Mouse (Mus musculus): ENCODE data around the gene Ank3. TPM values are rescaled to one million over a fixed set of nuclear protein-coding genes. Genes with fewer than 3 reads are reported as not detected.

The Ank3 gene
- polyA plus RNA-seq, 1 experiment from 2014 or later, result 13.4 TPM

DNA sequence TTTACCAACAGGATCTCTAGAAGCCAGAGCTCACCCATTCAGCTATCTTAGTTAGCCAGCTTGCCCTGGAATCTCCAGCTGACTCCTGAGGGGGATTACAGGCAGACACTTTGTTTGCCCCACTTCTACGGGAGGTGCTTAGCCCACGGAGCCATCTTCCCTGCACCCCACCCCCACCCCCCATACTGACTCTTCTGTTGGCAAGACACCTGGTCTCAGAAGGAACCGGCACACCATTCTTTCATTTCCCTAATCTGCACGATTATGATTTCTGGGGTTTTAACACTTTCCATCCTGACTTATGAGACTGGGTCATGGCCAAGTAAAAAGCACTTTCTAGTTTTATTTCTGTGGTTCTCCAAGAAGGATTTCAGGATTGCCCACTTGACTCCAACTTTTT, 268.9 kb downstream of the Ank3 start:
- DNase-seq (ENCODE audit: low spot score) (no peak), ATAC-seq (replicated peaks; ENCODE audit: low FRiP score) (no peak)
- Histone ChIP-seq H3K4me2 (no peak overlapping the region), H3K9ac (ENCODE audit: low read depth, low read length) (no peak overlapping the region), H3K27ac (ENCODE audit: low read depth, low read length) (no peak overlapping the region), H3K36me3 (ENCODE audit: control insufficient read depth, insufficient read depth, low read length) (no peaks in the 10 kb centered on the region), H3K9me3 (ENCODE audit: control insufficient read depth, low read length) (no peaks in the 10 kb centered on the region), H3K4me3 (ENCODE audit: low read depth, low read length) (no peak overlapping the region), H3K27me3 (replicated peaks; ENCODE audit: control insufficient read depth, insufficient read depth, low read length) (no peaks in the 10 kb centered on the region), H3K4me1 (replicated peaks; ENCODE audit: control insufficient read depth, insufficient read depth, low read length) (no peaks in the 10 kb centered on the region)
- 77% methylated on average over 4 of the region's 4 CpGs for WGBS

DNA sequence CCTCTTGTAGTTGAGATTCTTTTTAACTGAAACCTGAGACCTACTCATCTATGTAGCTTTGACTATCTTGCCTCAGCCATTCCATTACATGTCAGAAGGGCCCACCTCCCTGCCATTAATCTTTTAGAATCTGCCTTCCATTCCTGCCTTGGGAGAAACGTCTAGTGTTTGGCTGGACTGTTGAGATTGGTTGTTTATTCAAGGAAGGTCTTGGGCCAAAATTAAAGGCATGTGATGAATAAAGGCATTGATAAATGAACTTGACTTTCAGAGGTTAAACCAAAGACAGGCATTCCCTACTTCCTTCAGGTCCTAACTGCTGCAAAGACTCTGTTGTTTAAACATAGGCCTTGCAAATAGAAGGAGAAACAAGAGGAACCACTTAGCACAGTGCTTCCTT, 271.9 kb downstream of the Ank3 start:
- no peak overlapping the region for H3K27ac ChIP-seq (ENCODE audit: low read depth, low read length)
- no peak overlapping the region for H3K4me2 ChIP-seq
- no peak overlapping the region for H3K9ac ChIP-seq (ENCODE audit: low read depth, low read length)
- no peak overlapping the region for H3K4me3 ChIP-seq (ENCODE audit: low read depth, low read length)
- no peaks in the 10 kb centered on the region for H3K36me3 ChIP-seq (ENCODE audit: control insufficient read depth, insufficient read depth, low read length)
- no peaks in the 10 kb centered on the region for H3K9me3 ChIP-seq (ENCODE audit: control insufficient read depth, low read length)
- DNase-seq (ENCODE audit: low spot score), result no peak
- no peaks in the 10 kb centered on the region for H3K27me3 ChIP-seq (replicated peaks; ENCODE audit: control insufficient read depth, insufficient read depth, low read length)
- no peaks in the 10 kb centered on the region for H3K4me1 ChIP-seq (replicated peaks; ENCODE audit: control insufficient read depth, insufficient read depth, low read length)
- no peak for ATAC-seq (replicated peaks; ENCODE audit: low FRiP score)
- 14% methylated on average over 1 of the region's 1 CpGs for WGBS

DNA sequence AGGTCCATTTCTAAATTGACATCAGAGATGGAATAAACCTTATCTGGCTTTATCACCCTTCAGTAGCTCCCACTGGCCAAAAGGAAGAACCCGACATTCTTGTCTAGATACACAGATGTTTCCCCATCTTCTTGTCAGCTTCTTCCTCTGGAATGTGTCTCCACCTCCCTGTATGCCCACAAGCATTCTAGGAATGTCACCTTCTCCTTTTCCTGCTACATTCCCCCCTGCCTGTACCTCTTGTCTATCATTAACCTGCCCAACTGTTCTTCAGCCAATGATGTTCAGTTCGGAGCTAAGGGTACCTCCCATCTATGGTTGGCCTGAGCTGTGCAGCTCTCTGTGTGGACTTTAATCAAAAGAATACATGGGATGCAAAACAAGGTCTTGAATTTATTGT, 272.4 kb downstream of the Ank3 start:
- 42% methylated on average over 2 of the region's 2 CpGs for WGBS
- ATAC-seq (replicated peaks; ENCODE audit: low FRiP score), result no peak
- no peak overlapping the region for H3K9ac ChIP-seq (ENCODE audit: low read depth, low read length)

DNA sequence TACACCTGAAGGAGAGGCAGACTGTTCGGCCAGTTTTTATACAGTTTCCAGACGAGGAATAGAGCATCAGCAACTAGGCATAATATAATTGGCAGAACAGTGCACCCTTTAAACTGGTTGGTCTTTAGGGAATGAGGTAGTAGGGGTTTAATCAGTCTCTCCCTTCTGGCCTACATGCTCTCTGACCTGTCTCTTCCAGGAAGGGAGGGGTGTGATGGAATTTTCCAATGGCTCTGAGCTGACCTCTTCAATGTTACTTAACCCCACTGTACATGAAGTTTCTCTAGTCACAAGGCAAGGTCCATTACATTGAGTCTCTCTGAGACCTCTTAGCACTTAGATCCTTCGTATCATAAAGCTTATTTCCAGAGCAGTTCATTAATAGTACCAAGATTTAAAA, 272.9 kb downstream of the Ank3 start:
- 76% methylated on average over 3 of the region's 3 CpGs for whole genome bisulfite sequencing
- no peak overlapping the region for H3K27ac ChIP-seq (ENCODE audit: low read depth, low read length)
- no peak for ATAC-seq (replicated peaks; ENCODE audit: low FRiP score)
- no peak for DNase-seq (ENCODE audit: low spot score)
- H3K27me3 ChIP-seq (replicated peaks; ENCODE audit: control insufficient read depth, insufficient read depth, low read length), result no peaks in the 10 kb centered on the region
- no peaks in the 10 kb centered on the region for H3K4me1 ChIP-seq (replicated peaks; ENCODE audit: control insufficient read depth, insufficient read depth, low read length)
- H3K4me2 ChIP-seq, result no peak overlapping the region
- H3K9ac ChIP-seq (ENCODE audit: low read depth, low read length), result no peak overlapping the region
- H3K4me3 ChIP-seq (ENCODE audit: low read depth, low read length), result no peak overlapping the region
- H3K9me3 ChIP-seq (ENCODE audit: control insufficient read depth, low read length), result no peaks in the 10 kb centered on the region
- no peaks in the 10 kb centered on the region for H3K36me3 ChIP-seq (ENCODE audit: control insufficient read depth, insufficient read depth, low read length)

More for the DNA sequence above, 272.4 kb downstream of the Ank3 start:
- Histone ChIP-seq H3K36me3 (ENCODE audit: control insufficient read depth, insufficient read depth, low read length) (no peaks in the 10 kb centered on the region), H3K4me2 (no peak overlapping the region), H3K27ac (ENCODE audit: low read depth, low read length) (no peak overlapping the region), H3K9me3 (ENCODE audit: control insufficient read depth, low read length) (no peaks in the 10 kb centered on the region), H3K4me3 (ENCODE audit: low read depth, low read length) (no peak overlapping the region), H3K27me3 (replicated peaks; ENCODE audit: control insufficient read depth, insufficient read depth, low read length) (no peaks in the 10 kb centered on the region), H3K4me1 (replicated peaks; ENCODE audit: control insufficient read depth, insufficient read depth, low read length) (no peaks in the 10 kb centered on the region)
- no peak for DNase-seq (ENCODE audit: low spot score)

DNA sequence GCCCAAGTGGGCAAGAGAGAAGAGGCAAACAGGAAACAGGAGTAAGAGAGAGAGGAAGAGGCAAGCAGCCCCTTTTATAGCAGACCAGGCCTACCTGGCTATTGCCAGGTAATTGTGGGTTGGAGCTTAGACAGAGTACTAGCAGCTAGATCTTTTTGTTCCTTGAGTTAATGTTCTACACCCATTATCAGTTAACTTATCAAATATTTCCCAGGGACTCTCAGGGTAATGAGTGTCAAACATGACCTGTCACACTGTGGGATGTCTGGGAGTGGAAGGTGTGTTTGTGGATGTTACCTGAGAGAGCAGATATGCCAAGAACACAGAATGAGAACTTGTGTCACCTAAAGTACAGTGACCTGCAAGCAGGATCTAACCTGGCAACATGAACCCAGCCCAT, 274.0 kb downstream of the Ank3 start:
- Histone ChIP-seq H3K27me3 (replicated peaks; ENCODE audit: control insufficient read depth, insufficient read depth, low read length) (no peaks in the 10 kb centered on the region), H3K4me2 (no peak overlapping the region), H3K9me3 (ENCODE audit: control insufficient read depth, low read length) (no peaks in the 10 kb centered on the region), H3K4me3 (ENCODE audit: low read depth, low read length) (no peak overlapping the region), H3K4me1 (replicated peaks; ENCODE audit: control insufficient read depth, insufficient read depth, low read length) (no peaks in the 10 kb centered on the region), H3K9ac (ENCODE audit: low read depth, low read length) (no peak overlapping the region), H3K27ac (ENCODE audit: low read depth, low read length) (no peak overlapping the region), H3K36me3 (ENCODE audit: control insufficient read depth, insufficient read depth, low read length) (no peaks in the 10 kb centered on the region)
- ATAC-seq (replicated peaks; ENCODE audit: low FRiP score) (no peak), DNase-seq (ENCODE audit: low spot score) (no peak)

DNA sequence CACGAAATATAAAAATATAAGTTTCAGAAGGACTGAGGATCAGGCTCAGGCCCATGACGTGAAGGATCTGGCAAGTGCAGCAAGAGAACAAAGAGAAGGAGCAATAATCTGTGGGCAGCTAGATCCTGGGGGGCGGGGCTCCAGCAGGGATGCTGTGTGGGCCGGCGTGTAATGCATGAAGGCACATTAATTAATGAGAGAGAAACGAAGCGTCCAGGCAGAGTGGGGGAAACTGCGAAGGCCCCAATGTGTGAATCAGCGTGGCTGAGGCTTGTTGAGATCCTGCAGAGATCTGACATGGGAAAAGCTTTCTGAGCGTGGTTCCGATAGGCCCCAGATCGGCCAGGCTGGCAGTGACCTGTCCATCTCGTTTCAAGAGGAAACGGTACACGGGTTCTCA, 279.7 kb downstream of the Ank3 start:
- Histone ChIP-seq H3K27me3 (replicated peaks; ENCODE audit: control insufficient read depth, insufficient read depth, low read length) (no peaks in the 10 kb centered on the region), H3K27ac (ENCODE audit: low read depth, low read length) (no peak overlapping the region), H3K9me3 (ENCODE audit: control insufficient read depth, low read length) (no peaks in the 10 kb centered on the region), H3K9ac (ENCODE audit: low read depth, low read length) (no peak overlapping the region), H3K4me2 (no peak overlapping the region), H3K4me3 (ENCODE audit: low read depth, low read length) (no peak overlapping the region), H3K4me1 (replicated peaks; ENCODE audit: control insufficient read depth, insufficient read depth, low read length) (no peaks in the 10 kb centered on the region), H3K36me3 (ENCODE audit: control insufficient read depth, insufficient read depth, low read length) (no peaks in the 10 kb centered on the region; the same call in 1 of the 2 replicates)
- 90% methylated on average over 15 of the region's 15 CpGs for WGBS
- DNase-seq (ENCODE audit: low spot score) (no peak), ATAC-seq (replicated peaks; ENCODE audit: low FRiP score) (no peak)

DNA sequence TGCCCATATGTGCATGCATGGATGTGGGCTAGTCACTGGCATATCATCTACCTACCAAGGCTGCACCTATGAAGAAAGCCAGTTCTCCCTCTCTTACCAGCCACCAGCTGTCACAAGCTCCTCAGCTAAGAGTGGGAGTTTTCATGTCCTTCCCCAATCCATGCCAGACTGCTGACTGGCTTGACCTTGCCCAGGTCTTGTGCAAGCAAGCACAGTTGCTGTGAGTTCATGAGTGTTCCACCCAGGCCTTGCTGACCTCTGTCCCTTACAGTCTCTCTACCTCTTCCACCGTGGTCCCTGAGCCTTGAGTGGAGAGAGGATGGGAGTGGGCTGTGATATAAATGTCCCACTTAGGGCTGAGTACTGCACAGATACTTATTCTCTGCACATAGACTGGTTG, 287.8 kb downstream of the Ank3 start:
- Histone ChIP-seq H3K36me3 (ENCODE audit: control insufficient read depth, insufficient read depth, low read length) (no peaks in the 10 kb centered on the region; the same call in 1 of the 2 replicates), H3K9me3 (ENCODE audit: control insufficient read depth, low read length) (no peaks in the 10 kb centered on the region; the same call in 1 of the 2 replicates), H3K4me3 (ENCODE audit: low read depth, low read length) (no peak overlapping the region), H3K4me1 (replicated peaks; ENCODE audit: control insufficient read depth, insufficient read depth, low read length) (no peaks in the 10 kb centered on the region), H3K27me3 (replicated peaks; ENCODE audit: control insufficient read depth, insufficient read depth, low read length) (no peaks in the 10 kb centered on the region; the same call in 1 of the 2 replicates), H3K27ac (ENCODE audit: low read depth, low read length) (no peak overlapping the region), H3K9ac (ENCODE audit: low read depth, low read length) (no peak overlapping the region), H3K4me2 (no peak overlapping the region)
- DNase-seq (ENCODE audit: low spot score) (no peak), ATAC-seq (replicated peaks; ENCODE audit: low FRiP score) (no peak)
- WGBS, result 76% methylated on average over 1 of the region's 1 CpGs

DNA sequence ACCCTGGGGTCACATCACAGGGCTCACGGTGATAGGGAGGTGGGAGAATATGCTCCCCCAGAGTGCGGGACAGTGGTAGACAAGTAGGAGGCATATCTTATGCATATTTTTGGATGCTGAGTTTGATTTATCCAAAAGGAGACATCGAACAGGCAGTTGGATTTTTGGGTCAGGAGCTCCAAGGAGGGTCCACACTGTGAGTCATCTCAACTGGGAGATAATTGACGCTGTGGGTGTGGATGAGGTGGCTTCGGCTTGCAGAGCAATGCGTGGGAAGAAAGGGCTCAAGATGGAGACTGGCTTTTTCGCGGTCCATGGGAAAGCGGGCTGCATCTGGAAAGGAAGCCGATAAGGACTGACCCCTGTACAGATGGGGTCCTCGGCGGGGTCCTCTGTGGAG, 290.5 kb downstream of the Ank3 start:
- no peak for DNase-seq (ENCODE audit: low spot score)
- Histone ChIP-seq H3K4me2 (no peak overlapping the region), H3K27me3 (replicated peaks; ENCODE audit: control insufficient read depth, insufficient read depth, low read length) (no peaks in the 10 kb centered on the region; the same call in 1 of the 2 replicates), H3K27ac (ENCODE audit: low read depth, low read length) (no peak overlapping the region), H3K4me3 (ENCODE audit: low read depth, low read length) (no peak overlapping the region), H3K4me1 (replicated peaks; ENCODE audit: control insufficient read depth, insufficient read depth, low read length) (no peaks in the 10 kb centered on the region), H3K36me3 (ENCODE audit: control insufficient read depth, insufficient read depth, low read length) (no peaks in the 10 kb centered on the region), H3K9ac (ENCODE audit: low read depth, low read length) (no peak overlapping the region), H3K9me3 (ENCODE audit: control insufficient read depth, low read length) (no peaks in the 10 kb centered on the region)
- no peak for ATAC-seq (replicated peaks; ENCODE audit: low FRiP score)
- WGBS, result 85% methylated on average over 12 of the region's 12 CpGs

DNA sequence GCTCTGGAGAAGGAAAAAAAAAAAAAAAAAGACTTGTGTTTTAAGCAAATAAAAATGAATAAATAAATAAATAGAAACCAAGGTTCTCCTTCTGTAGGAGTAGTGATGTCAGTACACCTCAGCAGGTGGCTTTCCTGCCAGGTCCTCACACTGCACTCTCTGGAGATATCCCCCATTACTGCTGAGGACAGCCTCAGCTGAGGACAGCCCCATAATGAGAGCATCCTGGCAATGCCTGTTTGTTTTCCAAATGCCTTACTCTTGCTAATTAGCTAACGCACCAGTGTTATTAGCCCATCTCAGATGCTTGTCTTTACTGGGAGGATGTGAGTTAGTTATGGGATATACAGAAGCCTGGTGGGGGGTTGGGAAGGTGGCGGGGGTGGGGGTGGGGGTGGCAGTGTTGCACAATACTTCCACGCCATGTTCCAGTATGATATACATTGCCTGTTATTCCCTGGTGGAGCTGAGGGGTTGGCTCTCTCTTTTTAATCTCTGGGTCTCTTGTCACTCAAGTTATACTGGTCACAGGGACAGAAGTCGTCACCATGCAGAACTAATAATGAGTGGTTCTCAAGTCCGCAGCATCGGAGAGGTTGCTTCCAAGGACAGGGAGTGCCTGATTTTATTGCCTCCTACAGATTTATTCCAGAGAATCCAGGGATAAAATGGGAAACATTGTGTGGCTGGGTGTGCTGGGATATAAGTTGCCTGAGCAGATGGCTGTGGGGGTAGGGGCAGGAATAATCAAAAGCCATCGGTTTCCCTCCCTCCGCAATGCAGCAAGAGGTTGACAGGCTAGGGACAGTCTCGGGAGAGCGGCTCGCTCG, 291.8 kb downstream of the Ank3 start:
- WGBS, result 22% methylated on average over 12 of the region's 12 CpGs
- DNase-seq (ENCODE audit: low spot score) (no peak), ATAC-seq (replicated peaks; ENCODE audit: low FRiP score) (no peak)
- no peak overlapping the region for H3K4me3 ChIP-seq (ENCODE audit: low read depth, low read length)
- no peaks in the 10 kb centered on the region; the same call in 1 of the 2 replicates for H3K27me3 ChIP-seq (replicated peaks; ENCODE audit: control insufficient read depth, insufficient read depth, low read length)
- no peaks in the 10 kb centered on the region for H3K9me3 ChIP-seq (ENCODE audit: control insufficient read depth, low read length)
- no peak overlapping the region for H3K9ac ChIP-seq (ENCODE audit: low read depth, low read length)
- no peaks in the 10 kb centered on the region for H3K36me3 ChIP-seq (ENCODE audit: control insufficient read depth, insufficient read depth, low read length)
- H3K27ac ChIP-seq (ENCODE audit: low read depth, low read length), result no peak overlapping the region
- H3K4me2 ChIP-seq, result peak overlapping the region; percentile 10; the same call in 1 of the 2 replicates
- no peaks in the 10 kb centered on the region for H3K4me1 ChIP-seq (replicated peaks; ENCODE audit: control insufficient read depth, insufficient read depth, low read length)

Data from liver, embryonic 11.5 days (tissue).